Mouse (Mus musculus): ENCODE measurements around the gene Stx5a. TPM values are rescaled to one million over a fixed set of nuclear protein-coding genes. Genes with fewer than 3 reads are reported as not detected.

Gene Stx5a
- total RNA-seq, 2 experiments from 2014 or later, result 83.6 to 92.9 TPM

DNA sequence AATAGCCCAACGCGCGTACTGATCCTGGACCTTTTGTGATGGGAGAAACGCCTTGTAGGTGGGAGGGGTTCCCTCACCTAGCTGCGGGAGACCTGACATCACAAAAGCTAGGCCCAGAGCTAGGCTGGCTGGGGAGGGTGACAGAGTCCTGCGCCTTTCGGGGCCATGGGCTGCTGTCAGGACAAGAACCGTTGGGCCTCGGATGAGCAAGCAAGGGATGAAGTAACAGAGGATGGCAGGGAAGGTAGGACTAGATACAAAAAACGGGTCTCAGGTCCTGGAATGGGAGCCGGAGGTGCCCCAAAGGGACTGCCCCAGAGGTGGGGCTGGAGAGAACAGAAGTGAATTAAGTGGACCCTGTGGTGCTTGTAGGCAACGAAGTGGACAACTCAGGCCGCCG lies 610 bp upstream of the Stx5a start, which contains the start of gene 1700092M07Rik:
Gene 1700092M07Rik (plus strand): TSS at position 116 of the 400 bp plus-strand sequence.
- DNase-seq, result no peak

DNA sequence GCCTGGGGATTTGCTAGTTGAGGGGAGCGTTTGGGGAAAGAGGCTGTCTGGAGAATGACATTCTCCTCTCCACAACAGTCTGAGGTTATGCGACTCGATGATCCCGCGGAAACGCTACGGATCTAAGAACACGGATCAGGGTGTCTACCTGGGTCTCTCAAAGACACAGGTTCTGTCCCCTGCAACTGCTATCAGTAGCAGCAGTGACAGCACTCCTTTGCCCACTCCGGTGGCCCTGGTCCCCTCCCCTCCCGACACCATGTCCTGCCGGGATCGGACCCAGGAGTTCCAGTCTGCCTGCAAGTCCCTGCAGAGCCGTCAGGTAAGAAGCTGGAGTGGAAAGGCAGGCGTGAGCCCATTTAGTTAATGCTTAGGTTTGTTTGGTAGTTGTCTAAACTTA lies 963 bp downstream of the Stx5a start:
- peak in 1 of 2 experiments; percentile 14 for DNase-seq

DNA sequence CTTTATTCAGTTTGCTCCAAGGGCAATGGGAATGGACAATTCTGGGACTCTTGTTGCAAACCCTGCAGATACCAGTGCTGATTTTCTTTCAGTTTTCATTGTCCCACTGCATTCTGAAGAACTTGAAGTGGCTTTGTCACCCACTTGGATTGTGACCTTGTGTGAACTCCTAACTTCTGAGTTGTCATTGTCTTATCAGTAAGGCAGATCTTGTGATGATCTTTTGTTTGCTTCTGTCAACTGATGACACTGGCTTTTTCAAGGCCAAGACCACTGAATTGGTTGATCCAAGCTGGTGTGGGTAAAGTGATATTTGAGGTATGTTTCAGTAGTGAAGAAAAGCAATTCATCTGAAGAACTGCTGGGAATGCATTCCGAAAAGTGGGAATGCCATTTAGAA lies 4.2 kb downstream of the Stx5a start:
- DNase-seq, result no peak

DNA sequence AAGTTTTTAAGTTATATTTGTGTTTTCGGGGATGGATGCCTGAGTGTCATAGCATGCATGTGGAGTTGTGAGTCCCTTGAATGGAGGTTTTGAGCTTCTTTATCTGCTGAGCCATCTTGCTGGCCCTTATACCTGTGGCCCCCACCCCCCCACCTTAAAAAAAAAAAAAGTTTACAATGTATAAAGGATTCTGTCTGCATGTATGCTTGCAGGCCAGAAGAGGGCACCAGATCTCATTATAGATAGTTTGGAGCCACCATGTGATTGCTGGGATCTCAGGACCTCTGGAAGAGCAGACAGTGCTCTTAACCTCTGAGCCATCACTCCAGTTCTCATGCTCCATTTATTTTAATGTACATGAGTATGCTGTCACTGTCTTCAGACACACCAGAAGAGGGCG lies 6.2 kb downstream of the Stx5a start:
- peak in 1 of 2 experiments; percentile 27 for DNase-seq

DNA sequence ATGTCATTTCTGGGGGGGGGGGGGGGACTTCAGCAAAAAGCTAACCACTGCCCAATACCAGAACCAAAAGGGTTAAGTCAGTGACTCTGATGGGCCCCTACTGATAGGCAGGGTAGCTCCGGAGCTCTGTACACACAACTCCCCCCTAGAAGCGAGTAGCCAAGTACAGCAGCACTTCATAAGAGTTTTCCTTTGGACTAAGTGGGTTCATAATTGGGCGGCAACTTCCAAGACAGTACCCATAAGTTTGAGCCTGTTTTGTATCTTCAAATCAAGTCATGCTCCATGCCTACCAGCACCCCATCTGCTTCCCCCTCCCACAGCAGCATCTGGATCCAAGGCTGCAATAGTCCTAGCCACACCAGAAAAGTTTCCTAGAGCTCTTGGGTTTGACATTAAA lies 14.4 kb downstream of the Stx5a start:
- no peak for DNase-seq

DNA sequence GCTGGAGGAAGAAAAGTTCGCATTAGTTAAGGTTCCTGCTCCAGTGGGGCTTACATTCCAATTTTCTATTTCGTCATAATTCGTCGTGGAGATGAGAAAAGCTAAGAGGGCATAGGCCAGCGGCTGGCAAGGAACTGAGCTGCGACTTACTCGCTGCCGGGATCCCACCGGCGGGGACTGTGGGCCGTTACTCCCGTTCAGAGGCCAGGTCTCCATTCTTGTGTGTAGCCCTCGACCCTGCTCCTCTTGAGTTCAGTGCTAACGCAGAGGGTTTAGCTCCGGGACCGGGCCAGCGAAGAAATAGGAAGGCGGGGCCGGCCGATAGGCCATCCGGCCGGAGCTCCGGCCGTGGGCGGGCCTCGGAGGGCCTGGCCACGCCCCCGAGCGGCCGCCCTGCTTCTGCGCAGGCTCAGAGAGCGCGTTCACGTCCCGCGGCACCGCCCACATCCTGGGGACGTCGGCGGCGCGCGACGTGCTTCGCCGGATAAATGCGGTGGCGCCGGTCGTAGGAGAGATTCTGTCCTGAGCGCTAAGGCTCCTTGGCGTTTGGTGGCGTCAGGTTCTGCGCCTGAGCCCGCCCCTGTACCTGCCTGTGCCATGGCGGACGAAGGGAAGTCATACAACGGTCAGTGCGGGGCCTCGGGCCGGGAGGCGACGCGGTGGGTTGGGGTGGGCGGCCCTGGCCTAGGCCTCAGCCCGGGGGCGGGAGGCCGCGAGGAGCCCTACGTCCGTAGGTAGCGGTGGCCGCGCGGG lies 15.6 kb downstream of the Stx5a start, which contains the start of gene Nxf1:
Gene Nxf1 (plus strand): TSS at position 439 of the 753 bp plus-strand sequence.
- peak; percentile 97 for DNase-seq

DNA sequence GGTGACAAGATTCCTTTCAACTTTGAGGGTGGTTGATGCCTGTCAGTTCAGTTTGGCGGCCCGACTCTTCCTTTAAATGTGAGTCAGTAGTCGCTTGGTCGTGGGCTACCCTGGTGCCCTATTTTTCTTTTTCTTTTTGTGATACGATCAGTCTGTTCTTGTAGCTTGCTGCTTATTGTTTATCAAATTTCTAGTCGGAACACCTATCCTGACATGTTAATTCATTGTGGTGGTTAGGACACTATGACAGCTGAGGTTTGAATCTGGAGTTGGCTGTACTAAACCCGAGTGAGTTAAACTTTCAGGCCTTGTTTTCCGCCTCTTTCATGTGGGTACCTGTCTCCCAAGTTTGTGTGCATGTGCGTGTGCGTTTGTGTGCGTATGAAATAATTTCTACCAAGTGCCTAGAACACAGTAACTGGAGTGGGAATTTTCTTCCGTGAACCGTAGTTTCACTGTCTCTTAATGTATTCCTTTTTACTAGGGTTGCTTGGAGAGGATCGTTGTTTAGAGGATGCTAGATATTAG lies 16.3 kb downstream of the Stx5a start:
- DNase-seq, result no peak

DNA sequence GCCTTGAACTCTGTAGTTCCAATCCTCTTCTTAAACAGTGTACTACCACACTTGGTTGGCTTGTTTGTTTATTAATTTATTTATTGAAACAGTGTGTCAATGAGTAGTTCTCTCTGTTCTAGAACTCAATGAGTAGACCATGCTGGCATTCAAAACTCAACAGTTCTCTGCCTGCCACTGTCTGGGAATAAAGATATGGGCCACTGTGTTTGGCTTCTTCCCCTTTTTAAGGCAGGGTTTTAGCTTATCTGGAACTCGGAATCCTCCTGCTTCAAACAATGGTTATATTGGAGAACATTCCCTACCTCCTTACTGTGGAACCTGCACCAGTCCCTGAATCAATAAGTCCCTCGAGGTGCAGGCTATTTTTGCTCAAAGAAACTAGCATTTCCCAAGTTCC lies 17.7 kb downstream of the Stx5a start:
- no peak for DNase-seq

DNA sequence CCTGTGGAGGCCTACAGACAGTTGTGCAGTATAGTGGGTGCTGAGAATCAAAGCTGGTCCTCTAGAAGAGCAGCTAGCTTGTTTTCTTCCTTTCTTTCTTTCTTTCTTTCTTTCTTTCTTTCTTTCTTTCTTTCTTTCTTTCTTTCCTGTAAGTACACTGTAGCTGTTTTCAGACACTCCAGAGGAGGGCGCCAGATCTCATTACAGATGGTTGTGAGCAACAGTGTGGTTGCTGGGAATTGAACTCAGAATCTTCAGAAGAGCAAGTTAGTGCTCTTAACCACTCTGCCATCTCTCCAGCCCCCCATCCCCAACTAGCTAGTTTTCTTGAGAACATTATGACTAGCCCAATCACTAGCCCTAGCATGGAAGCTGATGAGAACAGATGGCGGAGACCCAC lies 19.5 kb downstream of the Stx5a start:
- no peak for DNase-seq

DNA sequence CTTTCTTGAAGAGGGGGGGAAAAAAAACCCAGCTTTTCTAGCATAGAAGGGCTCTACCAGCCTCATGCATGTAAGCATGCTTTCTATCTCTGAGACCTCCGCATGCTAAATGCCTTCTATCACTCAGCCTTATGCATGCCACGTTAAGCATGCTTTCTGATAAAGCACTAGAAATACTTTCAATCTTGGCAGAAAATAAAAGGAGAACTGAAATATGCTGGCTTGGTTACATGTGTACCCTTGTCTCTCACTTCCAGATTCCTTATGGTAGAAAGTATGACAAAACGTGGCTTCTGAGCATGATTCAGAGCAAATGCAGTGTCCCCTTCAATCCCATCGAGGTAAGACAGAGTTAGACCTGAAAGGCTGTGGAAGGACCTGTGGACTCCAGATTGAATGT lies 22.1 kb downstream of the Stx5a start:
- DNase-seq, result no peak

DNA sequence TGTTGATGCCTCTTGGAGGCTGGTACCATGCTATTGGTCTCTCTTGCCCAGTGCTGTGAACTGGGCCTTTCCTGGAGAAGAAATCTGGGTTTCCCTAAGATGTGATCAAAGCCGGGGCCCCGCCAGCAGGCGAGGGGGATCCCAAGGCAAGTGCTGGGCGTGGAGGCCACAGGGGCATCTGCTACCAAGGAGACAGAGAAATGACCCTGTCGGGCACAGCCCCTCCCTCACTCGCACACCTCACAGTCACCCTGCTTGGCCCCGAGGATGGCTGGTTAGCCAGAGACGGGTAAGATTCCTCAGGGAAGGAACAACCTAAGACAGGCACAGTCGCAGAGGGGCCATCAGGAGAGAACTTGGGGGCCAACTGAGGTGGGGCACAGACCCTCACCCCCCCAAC lies 24.3 kb downstream of the Stx5a start:
- no peak for DNase-seq

DNA sequence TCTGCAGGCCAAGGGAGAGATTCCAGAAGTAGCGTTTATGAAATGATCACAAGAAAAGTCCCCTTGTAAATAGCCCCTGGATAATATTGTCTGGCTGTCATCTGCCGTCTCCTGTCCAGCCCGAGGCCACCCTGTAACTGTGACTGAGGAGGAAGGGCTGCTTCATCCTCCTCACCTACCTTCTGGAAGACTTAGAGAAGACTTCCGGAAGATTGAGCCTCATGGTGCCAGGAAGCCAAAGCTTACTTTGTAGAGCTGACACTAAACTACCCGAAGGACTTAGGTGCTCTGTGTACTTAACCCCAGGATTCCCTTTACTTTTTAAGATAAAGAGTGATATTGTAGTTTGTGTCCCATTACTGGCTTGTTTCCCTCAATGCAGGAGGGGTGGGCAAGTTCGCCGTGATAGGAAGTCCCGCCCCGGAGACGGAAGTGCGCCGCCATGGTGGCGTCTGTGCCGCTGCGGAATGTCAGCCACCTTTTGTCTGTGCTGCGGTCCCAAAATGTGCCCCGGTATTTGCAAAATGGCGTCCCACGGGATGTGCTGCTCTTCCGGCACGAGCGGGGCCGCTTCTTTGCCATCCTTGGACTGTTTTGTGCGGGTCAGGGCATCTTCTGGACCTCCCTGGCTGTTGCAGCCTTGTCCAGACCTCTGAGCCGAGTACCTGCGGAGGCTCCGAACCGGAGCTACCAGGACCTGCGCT lies 29.5 kb downstream of the Stx5a start, which contains the start of gene Tmem223:
Gene Tmem223 (plus strand): TSS at position 430 of the 704 bp plus-strand sequence.
- DNase-seq, result peak; percentile 88 to 92

DNA sequence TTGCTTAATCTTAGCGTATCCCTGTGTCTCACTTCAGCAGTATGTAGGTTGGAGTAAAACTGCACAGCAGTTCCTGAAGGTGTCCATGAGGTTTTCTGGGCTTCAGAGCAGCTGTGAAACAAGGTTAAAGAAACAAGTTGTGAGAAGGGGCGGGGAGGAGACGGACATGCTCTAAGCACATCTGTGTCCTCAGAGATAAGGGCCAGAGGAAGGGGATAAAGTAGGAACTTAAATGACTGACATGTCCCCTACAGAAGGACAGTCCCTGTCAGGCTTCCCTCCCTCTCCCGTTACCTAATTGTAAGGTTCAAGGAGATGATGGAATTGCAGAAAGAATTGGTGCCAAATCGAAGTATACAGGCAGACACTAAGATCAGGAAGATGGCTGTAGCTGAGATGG lies 31.8 kb downstream of the Stx5a start:
- no peak for DNase-seq

DNA sequence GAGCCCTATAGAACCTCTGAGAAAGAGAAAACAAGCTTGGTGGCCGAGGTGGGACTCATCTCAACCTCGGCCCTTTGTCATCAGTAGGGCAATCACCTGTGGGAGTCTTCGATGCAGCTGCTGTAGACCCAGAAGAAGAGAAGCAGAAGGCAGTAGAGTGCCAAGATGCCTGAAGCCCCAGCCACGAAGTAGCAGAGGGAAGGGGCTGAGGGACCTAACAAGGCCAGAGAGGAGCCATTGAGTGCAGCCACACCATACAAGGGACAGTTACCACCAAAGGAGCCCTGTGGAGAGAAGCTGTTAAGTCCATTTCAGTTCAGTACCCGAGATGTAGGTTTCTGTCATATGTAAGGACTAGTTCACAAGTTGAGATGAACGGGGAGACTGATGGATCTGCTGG lies 32.2 kb downstream of the Stx5a start:
- DNase-seq, result no peak

DNA sequence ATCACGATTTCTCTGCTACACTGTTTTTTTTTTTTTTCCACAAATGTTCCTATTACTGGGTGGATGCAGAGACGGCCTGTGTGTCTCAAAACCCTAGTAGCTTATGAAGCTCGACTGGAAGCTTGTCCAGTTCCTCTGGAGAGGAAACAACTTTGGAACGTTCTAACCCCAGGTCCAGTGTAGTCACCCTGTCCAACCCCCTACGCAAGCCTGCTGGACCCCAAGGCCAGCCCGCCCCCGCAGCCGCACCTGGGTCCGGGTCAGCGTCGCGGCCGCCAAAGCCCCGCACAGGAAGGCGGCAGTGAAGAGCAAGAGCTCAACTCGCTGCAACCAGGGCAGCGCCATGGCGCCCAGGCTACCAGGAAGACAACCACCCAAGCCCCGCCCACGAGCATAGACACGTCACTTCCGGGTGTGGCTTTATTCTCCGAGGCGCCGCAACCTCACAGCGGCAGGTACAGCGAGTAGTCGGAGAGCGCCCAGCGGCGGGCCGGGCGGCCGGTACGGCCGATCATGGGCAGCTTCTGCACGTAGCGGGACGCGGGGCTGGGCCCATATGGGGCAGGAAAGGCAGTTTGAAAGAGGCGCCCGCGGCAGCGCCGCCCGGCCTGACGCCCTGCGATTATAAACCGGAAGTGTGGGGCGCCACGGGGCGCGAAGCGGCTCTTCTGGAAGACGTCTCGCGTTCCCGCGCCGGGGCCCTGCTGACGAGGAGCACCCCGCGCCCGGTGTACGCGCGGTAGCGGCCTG lies 33.0 kb downstream of the Stx5a start, which contains the start of gene Tmem179b:
Gene Tmem179b (minus strand): TSS at position 382 of the 750 bp plus-strand sequence.
- peak; percentile 97 for DNase-seq

DNA sequence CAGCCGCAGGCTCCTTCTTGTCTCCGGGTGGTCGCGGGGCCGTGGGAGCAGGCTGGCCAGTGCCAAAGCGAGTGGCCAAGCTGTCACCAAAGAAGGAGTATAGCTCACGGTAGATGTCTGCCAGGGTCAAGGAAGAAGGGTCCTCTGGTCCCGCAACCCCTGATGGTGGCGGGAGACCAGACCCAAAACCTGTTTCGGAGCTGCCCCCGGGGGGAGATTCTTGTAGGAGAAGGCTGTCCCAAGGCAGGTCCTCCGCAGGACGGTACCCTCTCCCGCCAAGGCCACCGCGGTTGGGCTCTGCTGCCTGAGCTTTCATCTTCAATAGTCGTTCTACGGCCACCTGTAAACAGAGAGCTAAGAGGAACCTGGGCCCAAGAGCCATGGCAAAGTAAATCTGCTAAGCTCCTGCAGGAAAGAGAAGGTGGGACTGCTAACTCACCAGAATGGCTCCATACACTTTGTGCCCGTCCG lies 33.8 kb downstream of the Stx5a start:
- DNase-seq, result peak; percentile 48 to 64

DNA sequence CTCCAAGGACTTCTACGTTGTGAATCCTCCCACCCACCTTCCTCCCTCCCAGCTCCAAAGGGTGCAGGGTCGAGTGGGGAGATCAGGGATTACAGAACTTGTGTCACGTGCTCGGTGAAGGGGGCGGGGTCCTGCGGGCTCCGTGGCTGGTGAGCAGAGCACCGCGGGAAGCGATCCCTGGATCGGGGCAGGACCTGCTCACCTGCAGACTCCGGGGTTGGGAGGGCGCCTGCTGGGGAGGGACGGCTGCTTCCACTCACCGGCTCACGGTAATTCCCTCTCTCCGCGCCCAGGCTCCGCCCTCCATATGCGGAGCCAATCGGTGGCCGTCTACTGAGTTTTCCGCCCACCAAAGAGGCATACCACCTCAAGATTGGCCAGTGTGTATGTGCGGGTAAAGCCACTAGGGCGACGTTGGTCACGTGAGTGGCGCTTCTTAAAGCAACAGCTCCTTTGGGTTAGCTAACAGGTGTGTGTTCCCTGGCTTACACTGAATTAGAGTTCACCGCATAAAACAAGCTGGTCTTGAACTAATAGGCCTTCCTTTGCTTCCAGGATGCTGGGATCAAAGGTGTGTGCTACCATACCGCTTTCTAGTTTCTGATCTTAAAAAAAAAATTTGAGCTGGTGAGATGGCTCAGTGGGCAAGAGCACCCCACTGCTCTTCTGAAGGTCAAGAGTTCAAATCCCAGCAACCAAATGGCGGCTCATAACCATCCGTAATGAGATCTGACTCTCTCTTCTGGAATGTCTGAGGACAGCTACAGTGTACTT lies 45.0 kb downstream of the Stx5a start, which contains the start of gene Taf6l:
Gene Taf6l (minus strand): TSS at position 410 of the 774 bp plus-strand sequence.
- peak; percentile 92 to 93 for DNase-seq

DNA sequence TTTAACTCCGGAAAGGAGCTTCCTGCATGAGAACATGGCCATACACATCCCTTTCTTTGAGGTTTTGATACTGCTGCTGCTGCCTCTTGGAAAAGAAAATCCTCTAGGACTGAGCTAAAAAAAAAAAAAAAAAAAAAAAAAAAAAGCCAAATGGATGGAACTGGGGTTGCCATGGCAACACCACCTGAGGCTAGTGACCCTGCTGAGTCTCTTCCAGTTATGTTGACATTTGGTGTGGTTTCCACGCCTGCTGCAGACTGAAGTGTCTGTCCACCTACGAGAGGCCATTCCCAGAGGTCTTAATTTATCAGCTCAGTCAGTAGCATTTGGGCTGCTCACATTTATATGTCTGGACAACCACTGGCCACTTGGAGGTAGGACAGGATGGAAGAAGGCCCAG lies 47.3 kb downstream of the Stx5a start:
- no peak for DNase-seq

DNA sequence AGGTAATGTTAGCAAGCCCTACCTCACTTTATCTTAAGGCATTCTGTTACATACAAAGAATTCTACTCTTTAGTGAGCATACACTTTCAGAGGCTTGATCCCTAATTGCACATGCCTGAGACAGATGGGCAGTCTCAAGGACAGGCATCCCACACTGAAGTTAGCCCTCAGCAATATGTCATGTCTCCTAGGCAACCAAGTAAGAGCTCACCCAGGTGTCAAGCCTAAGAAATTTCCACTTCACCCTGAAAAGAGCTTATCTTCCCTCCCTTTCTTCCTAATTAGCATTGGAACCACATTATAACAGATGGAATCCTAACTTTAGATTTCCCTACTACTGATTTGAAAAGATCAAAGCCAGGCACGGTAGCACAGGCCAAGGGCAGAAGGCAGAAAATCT lies 48.0 kb downstream of the Stx5a start:
- DNase-seq, result no peak

DNA sequence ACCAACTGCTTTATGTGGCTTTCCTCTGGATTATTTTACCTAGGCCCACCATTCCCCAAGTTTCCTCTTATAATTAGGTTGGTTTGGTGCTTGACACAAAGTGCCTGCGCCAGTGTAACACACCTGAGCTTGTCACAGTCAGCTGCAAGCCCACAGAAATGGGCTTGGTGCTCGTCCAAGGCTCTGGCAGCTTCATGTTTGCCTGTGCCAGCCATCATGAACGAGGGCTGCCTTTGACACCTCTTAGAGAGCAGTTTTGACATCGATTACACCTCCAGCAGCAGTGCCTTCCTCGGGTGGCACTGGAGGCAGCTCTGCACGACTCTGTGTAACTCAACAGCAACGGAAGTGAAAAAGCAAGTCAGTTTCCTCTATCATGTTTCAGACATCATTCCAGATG lies 49.0 kb downstream of the Stx5a start:
- no peak for DNase-seq

DNA sequence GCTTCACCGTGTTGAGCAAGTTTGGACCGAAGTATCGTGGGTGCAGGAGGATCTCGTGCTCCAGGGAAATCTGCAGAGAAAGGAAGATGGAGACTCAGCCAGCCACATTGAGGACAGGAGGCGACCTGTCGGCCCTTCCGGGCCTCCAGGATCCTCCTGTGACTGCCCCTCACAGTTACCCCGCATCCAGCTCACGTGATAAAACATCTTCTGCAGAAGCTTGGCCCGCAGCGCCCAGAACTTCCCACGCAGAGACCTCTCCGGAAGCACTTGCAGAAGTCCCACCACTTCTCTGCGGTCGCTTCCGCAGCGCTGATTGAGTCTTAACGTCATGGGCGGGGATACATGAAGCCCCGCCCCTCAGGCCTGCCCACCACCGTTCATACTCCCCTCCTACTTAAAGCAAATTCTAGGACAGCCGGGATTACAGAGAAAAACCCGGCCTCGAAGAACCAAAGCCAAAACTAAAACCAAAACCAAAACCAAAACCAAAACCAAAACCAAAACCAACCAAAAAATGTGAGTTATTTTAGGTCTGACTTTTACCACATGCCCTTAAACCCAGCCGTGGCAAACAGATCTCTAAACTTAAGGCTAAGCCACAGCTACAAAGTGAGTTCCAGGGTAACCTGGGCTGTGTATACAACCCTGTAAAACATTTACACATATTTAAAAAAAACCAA lies 57.2 kb downstream of the Stx5a start, which contains the start of gene Polr2g:
Gene Polr2g (minus strand): TSS at position 314 of the 683 bp plus-strand sequence.
- peak; percentile 91 to 94 for DNase-seq
